Mouse (Mus musculus) forebrain, embryonic 14.5 days (tissue): Measurements from ENCODE around the gene Scml4. TPM values are rescaled to one million over a fixed set of nuclear protein-coding genes. Genes with fewer than 3 reads are reported as not detected.
A peak's percentile ranks its signal among the peaks of the same experiment; 100 is the strongest.

Experiments
- ATAC-seq: fragments of 200-750 bp; cut with Nextera tagmentation; 2 replicates; pipeline ENCODE4 v1.8.0; 2017; ENCODE audit warnings: mild to moderate bottlenecking, moderate library complexity
- DNase-seq: peaks from one replicate; pipeline ENCODE4 v3.0.0-alpha.2; 2015; ENCODE audit warnings: low spot score
- H3K27ac ChIP-seq: fragments of 300-500 bp; sonication (generic); 2 replicates; pipeline ENCODE4 v1.5.1; 2014; ENCODE audit warnings: low read depth, mild to moderate bottlenecking, control low read depth, low read length, moderate library complexity
- H3K27me3 ChIP-seq: fragments of 300-500 bp; sonication (generic); replicated peaks from 2 replicates; pipeline ENCODE4 v1.6.1; 2014; ENCODE audit warnings: low read length, control low read depth, mixed read lengths; ENCODE audit not compliant: control insufficient read depth, insufficient read depth
- H3K36me3 ChIP-seq: fragments of 300-500 bp; sonication (generic); 2 replicates; pipeline ENCODE4 v1.6.1; 2014; ENCODE audit warnings: low read length, control low read depth; ENCODE audit not compliant: control insufficient read depth, insufficient read depth
- H3K4me1 ChIP-seq: fragments of 300-500 bp; sonication (generic); 2 replicates; pipeline ENCODE4 v1.6.1; 2014; ENCODE audit warnings: antibody characterized with exemption, low read length, control low read depth; ENCODE audit not compliant: control insufficient read depth, insufficient read depth
- H3K4me2 ChIP-seq: fragments of 300-500 bp; sonication (generic); 2 replicates; pipeline ENCODE4 v1.6.1; 2014; ENCODE audit warnings: mild to moderate bottlenecking, control low read depth, low read length
- H3K4me3 ChIP-seq: fragments of 300-500 bp; sonication (generic); 2 replicates; pipeline ENCODE4 v1.5.1; 2014; ENCODE audit warnings: low read depth, low read length, control low read depth
- H3K9ac ChIP-seq: fragments of 300-500 bp; sonication (generic); 2 replicates; pipeline ENCODE4 v1.6.1; 2014; ENCODE audit warnings: mild to moderate bottlenecking, low read length, control low read depth, moderate library complexity
- H3K9me3 ChIP-seq: fragments of 300-500 bp; sonication (generic); replicated peaks from 2 replicates; pipeline ENCODE4 v1.6.1; 2016; ENCODE audit warnings: low read length, control low read depth, mixed read lengths; ENCODE audit not compliant: control insufficient read depth
- WGBS: fragments of 180-500 bp; shearing (Covaris S2); extraction: QIAGEN DNeasy Blood & Tissue Kit; methylation state at CpG from one replicate; pipeline ENCODE4 v1.1.7; 2014; 5-methylcytosine and 5-hydroxymethylcytosine counted together
- polyA plus RNA-seq: library from polyadenylated mRNA; unstranded; fragments of >200 nt; fragmentation: Nextera tagmentation; extraction: Ambion mirVana; gene quantifications from 2 replicates; pipeline ENCODE4 v1.2.1, GENCODE M21; 2014

Gene Scml4
- polyA plus RNA-seq, 1 experiment from 2014 or later, result 4.9 TPM

- WGBS, result 67% methylated on average over 4 of the region's 4 CpGs
- no peak overlapping the region for H3K4me3 ChIP-seq
- H3K27me3 ChIP-seq, result no peaks in the 10 kb centered on the region
- no peak for DNase-seq
- H3K36me3 ChIP-seq, result no peaks in the 10 kb centered on the region
- no peaks in the 10 kb centered on the region for H3K9me3 ChIP-seq
- peak overlapping the region; percentile 40 for H3K4me2 ChIP-seq
- peak overlapping the region; percentile 84; the same call in 1 of the 2 replicates for H3K27ac ChIP-seq
- H3K4me1 ChIP-seq, result peaks cover 5% of the 10 kb centered on the region; the same call in 1 of the 2 replicates
- H3K9ac ChIP-seq, result peak overlapping the region; percentile 51
- ATAC-seq, result peak; percentile 40
These were observed 81.1 kb downstream of the Scml4 start for GRCm38 (mm10) chr10:42941278-42941677.

- no peaks in the 10 kb centered on the region for H3K36me3 ChIP-seq
- peak overlapping the region; percentile 40 for H3K4me2 ChIP-seq
- H3K27ac ChIP-seq, result peak overlapping the region; percentile 84; the same call in 1 of the 2 replicates
- peaks cover 5% of the 10 kb centered on the region; the same call in 1 of the 2 replicates for H3K4me1 ChIP-seq
- WGBS, result 34% methylated on average over 14 of the region's 14 CpGs
- H3K9me3 ChIP-seq, result no peaks in the 10 kb centered on the region
- H3K27me3 ChIP-seq, result no peaks in the 10 kb centered on the region
- peak; percentile 84 for DNase-seq
- H3K9ac ChIP-seq, result peak overlapping the region; percentile 51
- 0 out of 2 replicates have a peak overlapping the region, but pooled peaks have one; percentile 6 for H3K4me3 ChIP-seq
- ATAC-seq, result peak; percentile 91
These were observed 81.6 kb downstream of the Scml4 start for GRCm38 (mm10) chr10:42941697-42942221.

GRCm38 (mm10) chr10:42942300-42942699, 82.1 kb downstream of the Scml4 start:
- no peaks in the 10 kb centered on the region for H3K9me3 ChIP-seq
- no peaks in the 10 kb centered on the region for H3K36me3 ChIP-seq
- H3K9ac ChIP-seq, result no peak overlapping the region
- H3K4me1 ChIP-seq, result peaks cover 5% of the 10 kb centered on the region; the same call in 1 of the 2 replicates
- no peak overlapping the region for H3K4me3 ChIP-seq
- ATAC-seq (no peak), DNase-seq (no peak)
- 87% methylated on average over 3 of the region's 3 CpGs for WGBS
- H3K4me2 ChIP-seq, result no peak overlapping the region
- H3K27ac ChIP-seq, result no peak overlapping the region
- H3K27me3 ChIP-seq, result no peaks in the 10 kb centered on the region

- H3K27me3 ChIP-seq, result no peaks in the 10 kb centered on the region
- no peak overlapping the region for H3K4me3 ChIP-seq
- ATAC-seq (no peak), DNase-seq (no peak)
- H3K4me2 ChIP-seq, result no peak overlapping the region
- no peak overlapping the region for H3K9ac ChIP-seq
- peaks cover 5% of the 10 kb centered on the region; the same call in 1 of the 2 replicates for H3K4me1 ChIP-seq
- 53% methylated on average over 4 of the region's 4 CpGs for WGBS
- no peaks in the 10 kb centered on the region for H3K36me3 ChIP-seq
- H3K9me3 ChIP-seq, result no peaks in the 10 kb centered on the region
- no peak overlapping the region for H3K27ac ChIP-seq
These were observed 85.1 kb downstream of the Scml4 start for GRCm38 (mm10) chr10:42945316-42945715.

- Histone ChIP-seq H3K4me1 (no peaks in the 10 kb centered on the region; the same call in 1 of the 2 replicates), H3K9me3 (no peaks in the 10 kb centered on the region), H3K4me2 (no peak overlapping the region), H3K36me3 (no peaks in the 10 kb centered on the region), H3K27ac (no peak overlapping the region), H3K9ac (no peak overlapping the region), H3K27me3 (no peaks in the 10 kb centered on the region), H3K4me3 (no peak overlapping the region)
- ATAC-seq, result no peak
- WGBS, result 94% methylated on average over 5 of the region's 5 CpGs
- DNase-seq, result no peak
These were observed 87.2 kb downstream of the Scml4 start for GRCm38 (mm10) chr10:42947336-42947735.

- ATAC-seq, result peak; percentile 76
- Histone ChIP-seq H3K9ac (no peak overlapping the region), H3K27me3 (no peaks in the 10 kb centered on the region), H3K9me3 (no peaks in the 10 kb centered on the region), H3K4me2 (peak overlapping the region; percentile 24), H3K4me1 (no peaks in the 10 kb centered on the region; the same call in 1 of the 2 replicates), H3K4me3 (no peak overlapping the region), H3K27ac (no peak overlapping the region), H3K36me3 (no peaks in the 10 kb centered on the region)
- DNase-seq, result no peak
- under 1% methylated on average over 7 of the region's 8 CpGs for WGBS
These were observed 90.1 kb downstream of the Scml4 start for GRCm38 (mm10) chr10:42950252-42950751.

GRCm38 (mm10) chr10:42951078-42952045, 91.2 kb downstream of the Scml4 start:
- H3K9ac ChIP-seq, result no peak overlapping the region
- no peaks in the 10 kb centered on the region for H3K27me3 ChIP-seq
- WGBS, result 81% methylated on average over 20 of the region's 20 CpGs
- no peak overlapping the region for H3K4me3 ChIP-seq
- no peaks in the 10 kb centered on the region; the same call in 1 of the 2 replicates for H3K4me1 ChIP-seq
- H3K9me3 ChIP-seq, result no peaks in the 10 kb centered on the region
- H3K27ac ChIP-seq, result no peak overlapping the region
- no peak overlapping the region for H3K4me2 ChIP-seq
- ATAC-seq, result no peak
- DNase-seq, result no peak
- H3K36me3 ChIP-seq, result no peaks in the 10 kb centered on the region

- H3K4me2 ChIP-seq, result no peak overlapping the region
- ATAC-seq, result no peak
- H3K9me3 ChIP-seq, result no peaks in the 10 kb centered on the region
- H3K36me3 ChIP-seq, result no peaks in the 10 kb centered on the region
- no peak overlapping the region for H3K27ac ChIP-seq
- H3K4me1 ChIP-seq, result no peaks in the 10 kb centered on the region; the same call in 1 of the 2 replicates
- H3K4me3 ChIP-seq, result no peak overlapping the region
- no peak for DNase-seq
- 84% methylated on average over 9 of the region's 9 CpGs for WGBS
- no peak overlapping the region for H3K9ac ChIP-seq
- no peaks in the 10 kb centered on the region for H3K27me3 ChIP-seq
These were observed 91.9 kb downstream of the Scml4 start for GRCm38 (mm10) chr10:42952046-42952420.
